Mouse (Mus musculus) adrenal gland, adult 2 months (tissue): ENCODE results near the gene 2010111I01Rik. TPM values are rescaled to one million over a fixed set of nuclear protein-coding genes. Genes with fewer than 3 reads are reported as not detected.
"Not testable (repeated sequence)": the region's sequence is repeated elsewhere in the genome, so short reads cannot be mapped to it uniquely, and the experiment has no call there.

ENCODE experiments used
- DNase-seq: peaks from one replicate; pipeline ENCODE4 v3.0.0; 2021
- polyA plus RNA-seq: library from polyadenylated mRNA; depleted of rRNA; stranded (reverse); fragments of >200 nt; gene quantifications from 2 replicates; pipeline ENCODE4 v1.2.3, GENCODE M21; 2012
- total RNA-seq, 2 experiments: library from RNA; stranded (reverse); gene quantifications; 2 replicates each; pipeline ENCODE4 v1.2.3; 2021

The 2010111I01Rik gene
- total and polyA plus RNA-seq, 3 experiments = 39.9 to 99.2 (median 62.1) TPM

DNA sequence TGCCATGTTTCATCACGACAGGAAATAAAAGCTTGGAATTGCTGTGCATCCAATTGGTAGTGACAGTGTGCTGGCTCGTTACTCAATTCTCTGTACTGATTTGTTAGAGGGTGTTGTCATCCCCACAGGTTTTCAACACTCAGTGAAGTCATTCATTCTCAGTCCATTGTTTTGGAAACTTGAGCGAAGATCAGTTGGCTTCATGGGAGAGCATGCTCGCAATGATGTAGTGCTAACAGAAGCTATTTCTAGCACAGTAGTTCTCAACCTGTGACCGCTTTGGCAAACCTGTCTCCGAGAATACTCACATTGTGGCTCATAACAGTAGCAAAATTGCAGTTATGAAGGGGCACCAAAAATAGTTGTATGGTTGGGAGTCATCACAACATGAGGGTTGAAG, 8.7 kb upstream of the 2010111I01Rik start:
- DNase-seq = no peak

DNA sequence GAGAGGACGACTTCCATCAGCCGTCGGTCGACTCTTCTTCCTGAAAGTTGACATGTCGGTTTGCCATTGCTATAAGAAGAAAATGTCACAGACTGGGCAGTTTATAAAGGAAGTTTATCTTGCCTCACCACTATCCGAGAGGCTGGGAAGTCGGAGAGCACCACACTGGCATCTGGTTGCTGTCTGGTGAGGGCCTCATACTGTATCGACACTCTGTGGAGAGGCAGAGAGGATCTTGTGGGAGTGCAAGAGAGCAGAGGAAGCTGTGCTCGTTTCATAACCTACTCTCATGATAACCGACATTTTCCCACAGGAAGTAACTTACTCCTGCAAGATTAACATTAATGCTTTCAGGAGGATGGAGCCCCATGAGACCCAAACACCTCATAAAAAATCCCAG, 7.9 kb upstream of the 2010111I01Rik start:
- DNase-seq = no peak

DNA sequence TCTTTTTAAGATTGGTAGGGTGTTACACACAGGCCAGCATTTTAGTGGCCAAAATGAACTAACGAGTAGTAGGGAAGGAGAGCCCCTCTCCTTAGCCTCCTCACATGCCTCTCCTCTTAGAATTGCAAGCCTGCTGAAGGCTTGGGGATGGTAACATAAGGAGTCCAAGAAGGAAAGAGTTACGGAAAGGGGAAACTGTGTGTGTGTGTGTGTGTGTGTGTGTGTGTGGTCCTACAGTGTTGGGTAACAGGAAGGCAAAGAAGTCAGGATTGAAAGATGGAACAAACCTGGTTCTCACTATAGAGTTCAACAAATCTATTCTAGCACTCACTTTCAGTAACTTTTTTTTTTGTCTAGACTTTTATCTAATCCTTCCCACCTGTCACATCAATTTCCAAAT, 1.3 kb upstream of the 2010111I01Rik start:
- no peak for DNase-seq

DNA sequence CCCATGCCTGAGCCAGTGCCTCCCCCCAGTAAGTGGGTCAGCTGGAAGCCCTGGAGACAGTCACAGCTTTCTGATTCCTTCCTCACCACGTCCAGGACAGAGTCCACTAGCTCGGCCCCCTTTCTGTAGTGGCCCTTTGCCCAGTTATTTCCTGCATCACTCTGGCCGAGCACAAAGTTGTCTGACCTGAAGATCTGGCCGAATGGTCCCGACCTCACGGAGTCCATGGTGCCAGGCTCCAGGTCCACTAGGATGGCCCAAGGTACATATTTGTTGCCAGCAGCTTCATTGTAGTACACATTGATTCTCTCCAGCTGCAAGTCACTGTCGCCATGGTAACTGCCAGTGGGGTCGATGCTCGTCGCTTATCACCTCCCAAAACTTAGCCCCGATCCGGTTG, 3.5 kb downstream of the 2010111I01Rik start:
- no peak for DNase-seq

DNA sequence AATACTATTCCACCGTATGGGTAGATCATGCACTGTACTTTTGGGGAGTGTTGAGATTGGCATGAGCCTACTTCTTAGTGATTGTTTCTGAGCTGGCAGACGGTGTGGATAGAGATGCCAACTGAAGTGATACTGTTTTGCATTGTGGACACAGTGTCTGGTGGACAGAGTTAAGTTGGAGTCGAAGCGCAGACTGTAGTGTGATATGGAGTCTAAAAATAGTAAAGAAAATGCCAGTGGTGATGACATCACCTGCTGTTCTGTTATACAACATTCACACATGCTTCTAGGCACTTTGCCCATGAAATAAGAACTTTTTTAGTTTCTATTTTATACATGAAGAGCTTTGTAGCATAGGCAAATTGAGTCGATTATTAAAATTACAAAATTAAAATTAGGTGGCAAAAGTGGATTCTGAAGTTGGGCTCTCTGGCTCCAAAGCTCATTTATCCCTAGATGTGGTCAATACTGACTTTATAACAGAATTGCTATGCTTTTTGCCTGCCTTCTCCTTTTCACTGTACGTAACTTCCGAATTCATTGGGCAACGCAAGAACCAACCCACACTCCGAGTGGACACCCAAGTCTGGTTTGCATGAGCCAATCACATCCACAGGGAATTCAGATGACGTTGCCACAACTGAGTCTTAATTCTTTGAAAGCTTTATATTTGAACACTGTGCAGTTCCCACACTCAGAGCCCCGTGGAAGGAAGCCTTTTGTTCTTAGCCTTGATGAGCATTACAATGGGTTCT, 6.0 kb downstream of the 2010111I01Rik start:
- DNase-seq = no peak

DNA sequence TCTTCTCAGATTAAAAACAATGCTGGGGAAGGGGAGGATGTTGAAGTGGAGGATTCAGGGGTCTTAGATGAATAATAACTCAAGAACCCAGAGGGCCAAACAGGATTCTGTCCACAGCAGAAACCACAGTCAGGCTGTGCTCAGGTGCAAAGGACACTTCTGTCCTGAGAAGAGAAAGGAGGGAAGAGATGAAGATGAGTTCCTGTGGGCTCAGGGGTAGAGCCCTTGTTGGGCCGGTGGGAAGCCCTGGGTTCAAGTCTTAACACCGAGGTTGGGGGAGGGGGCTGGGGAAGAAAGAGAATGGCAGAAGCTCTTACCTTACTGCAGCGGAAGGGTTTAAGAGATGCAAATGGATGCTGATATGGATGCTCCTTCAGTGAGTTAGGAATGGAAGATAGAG, 7.7 kb downstream of the 2010111I01Rik start:
- no peak for DNase-seq

DNA sequence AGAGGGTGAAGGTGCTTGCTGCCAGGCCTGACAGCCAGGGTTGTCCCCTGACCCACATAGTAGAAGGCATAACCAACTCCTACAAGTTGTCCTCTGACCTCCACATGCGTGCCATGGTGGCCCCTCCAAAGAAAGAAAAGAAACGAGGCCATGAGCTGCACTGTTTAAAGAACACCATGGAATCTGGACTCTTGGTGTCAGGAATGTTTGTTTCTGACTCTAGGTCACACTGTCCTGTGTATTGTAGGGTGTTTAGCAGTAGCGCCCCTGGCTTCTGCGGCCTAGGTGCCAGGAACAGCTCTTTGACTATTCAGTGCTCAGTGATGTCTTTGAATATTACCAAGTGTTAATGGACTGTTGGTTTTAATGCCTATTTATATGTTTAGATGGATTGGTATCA, 8.4 kb downstream of the 2010111I01Rik start:
- DNase-seq = no peak

DNA sequence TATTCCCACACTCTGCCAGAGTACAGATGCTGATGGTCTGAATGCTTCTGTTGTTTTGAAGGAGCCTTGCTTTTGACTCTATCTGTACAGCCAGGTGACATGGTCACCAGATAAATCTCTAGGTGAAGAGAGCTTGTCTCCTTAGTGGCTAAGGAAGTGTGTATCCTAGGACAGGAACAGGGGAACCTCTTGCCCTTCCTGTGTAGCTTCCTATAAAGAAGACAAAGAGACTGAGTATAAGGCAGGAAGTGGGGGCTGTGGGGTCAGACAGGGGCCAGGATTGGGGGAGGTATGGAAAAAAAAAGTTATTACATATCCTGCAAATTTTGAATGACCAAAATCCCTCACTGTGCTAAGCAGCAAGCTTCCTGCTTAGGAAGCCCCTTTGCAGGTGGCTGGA, 13.4 kb downstream of the 2010111I01Rik start:
- DNase-seq = peak; percentile 45

DNA sequence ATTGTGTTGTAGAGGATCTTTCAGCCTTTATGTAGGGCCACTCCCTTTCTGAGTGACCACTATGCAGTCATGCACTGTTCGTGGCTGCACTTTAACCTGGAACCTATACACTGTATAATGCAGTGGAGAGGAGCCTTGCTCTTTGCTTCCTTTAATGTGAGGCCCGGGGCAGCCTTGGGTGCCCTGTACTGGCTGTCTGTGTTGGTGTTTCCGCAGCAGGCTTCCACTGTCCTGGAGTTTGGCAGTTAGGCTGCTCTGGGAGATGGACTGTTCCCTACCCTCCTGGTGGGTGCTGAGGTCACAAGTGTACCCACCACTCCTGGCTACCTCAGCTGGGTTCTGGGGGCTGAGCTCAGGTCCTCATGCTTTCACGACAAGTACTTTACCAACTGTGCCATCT, 14.1 kb downstream of the 2010111I01Rik start:
- DNase-seq = no peak

DNA sequence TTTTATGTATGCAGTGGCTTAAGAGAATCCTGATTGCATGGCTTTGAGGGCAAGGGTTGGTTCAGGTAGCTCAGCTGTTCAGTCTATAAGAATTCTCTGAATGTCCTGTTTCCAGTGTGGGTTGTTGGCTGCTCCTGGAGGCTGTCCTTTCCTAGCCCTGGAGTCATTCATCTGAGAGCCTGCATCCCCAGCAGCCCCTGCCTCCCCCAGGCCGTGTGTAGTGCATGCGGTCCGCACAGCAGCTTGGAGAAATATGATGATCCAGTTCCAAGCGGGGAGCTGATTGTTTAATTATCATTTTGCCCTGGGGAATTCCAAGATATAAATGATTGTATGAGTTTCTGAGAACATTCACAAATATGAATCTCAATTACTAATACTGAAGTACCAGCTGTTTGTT, 14.5 kb downstream of the 2010111I01Rik start:
- DNase-seq = no peak

DNA sequence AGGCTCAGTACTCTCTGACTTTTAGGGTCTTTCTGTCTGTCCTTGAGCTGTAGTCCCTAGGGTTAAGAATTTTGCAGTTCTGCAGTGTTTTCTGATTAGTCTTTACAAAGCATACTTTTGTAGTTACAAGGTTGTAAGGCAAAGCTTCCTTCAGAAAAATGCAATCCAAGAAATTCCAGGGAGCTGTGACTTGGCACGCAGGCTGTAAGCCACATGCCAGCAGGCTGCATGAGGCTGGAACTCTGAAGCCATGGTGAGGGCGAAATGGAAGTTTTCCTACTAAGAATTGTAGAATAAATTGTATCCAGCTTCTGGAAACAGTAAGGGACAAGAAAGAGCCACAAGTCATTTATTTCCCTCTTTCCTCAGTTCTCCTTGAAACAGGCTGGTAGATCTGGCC, 15.4 kb downstream of the 2010111I01Rik start:
- DNase-seq = no peak

DNA sequence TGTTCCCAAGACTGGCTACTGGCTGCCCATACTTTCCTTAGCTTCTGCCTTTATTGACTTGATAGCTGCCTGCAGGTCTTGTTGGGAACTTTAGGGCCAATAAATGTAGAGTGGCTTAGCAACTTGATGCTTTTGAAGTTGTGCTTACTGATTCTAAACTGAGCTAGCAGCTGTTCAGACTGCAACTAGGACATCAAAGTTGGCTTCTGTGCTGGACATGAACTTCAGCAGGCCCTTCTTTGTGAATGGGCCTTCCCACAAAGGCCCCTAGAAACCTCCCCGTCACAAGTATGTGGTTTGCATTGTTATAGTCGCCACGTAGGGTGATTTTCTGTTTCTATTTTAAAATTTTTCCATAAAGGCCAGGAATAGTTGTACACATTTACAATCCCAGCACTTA, 19.8 kb downstream of the 2010111I01Rik start:
- DNase-seq = no peak

DNA sequence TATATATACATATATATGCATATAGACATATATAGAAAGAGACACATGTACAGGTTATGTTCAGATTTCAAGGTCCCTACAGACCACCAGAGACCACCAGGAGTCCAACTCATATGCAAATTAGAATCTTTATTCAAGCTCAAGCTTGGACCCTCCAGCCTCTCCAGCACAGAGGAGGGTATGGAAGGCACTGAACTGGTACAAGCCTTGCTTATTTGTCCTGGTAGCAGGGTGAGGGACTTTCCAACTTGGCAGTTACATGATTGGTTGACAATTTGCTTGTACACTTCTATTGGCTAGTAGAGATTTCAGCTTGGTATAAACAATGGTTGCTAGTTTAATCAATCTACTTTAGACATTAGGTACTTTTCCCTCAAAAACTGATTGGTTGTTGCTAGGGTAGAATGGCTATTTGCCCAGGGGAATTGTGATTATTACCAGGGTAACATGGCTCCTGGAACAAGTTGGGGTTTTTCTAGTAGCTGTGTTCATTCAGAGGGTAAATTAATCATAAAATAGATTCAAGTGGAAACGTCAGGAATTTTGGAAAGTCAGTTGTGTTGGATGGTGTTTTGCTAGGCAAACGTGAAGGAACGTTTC, 25.3 kb downstream of the 2010111I01Rik start:
- no peak for DNase-seq

DNA sequence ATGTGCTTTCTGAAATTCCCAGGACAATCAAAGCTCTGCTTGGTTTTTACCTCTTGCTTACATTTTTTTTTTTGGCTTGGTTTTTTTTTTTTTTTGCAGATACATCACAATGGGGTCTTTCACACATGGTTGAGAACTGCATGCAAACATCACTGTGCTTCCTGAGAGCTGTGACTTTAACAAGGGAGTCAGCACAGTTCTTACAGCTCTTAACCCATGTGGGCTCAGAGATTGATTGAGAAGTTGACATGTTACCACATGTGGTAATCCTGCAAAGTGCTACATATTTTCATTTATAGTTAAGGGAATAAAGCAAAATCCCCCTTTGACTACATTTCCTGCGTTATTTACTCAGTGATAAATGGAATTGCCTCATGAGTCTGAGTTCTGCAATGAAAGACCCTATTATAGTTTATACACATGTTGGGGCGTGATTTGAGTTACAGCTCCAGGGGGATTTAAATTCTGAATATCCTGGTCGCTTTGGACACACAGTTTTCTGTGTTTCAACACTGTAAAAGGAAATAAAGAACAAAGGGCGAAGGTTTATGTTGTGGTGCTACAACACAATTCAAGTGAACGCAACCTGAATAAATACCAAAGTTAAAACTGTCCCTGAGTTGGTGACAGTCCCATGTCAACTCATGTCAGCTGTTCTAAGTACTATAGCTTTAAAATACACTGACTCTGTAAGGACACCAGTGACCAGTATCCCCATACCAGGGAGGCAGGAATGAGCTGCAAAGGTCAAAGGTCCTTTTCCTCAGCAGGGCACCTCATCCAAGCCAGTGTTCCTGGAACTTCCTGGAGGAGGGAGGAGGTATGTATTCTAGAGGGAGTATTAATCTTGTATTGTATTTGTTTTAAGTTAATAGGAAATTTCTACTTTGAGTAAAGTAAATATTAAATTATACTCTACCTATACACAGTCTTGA, 29.1 kb downstream of the 2010111I01Rik start:
- DNase-seq = no peak

DNA sequence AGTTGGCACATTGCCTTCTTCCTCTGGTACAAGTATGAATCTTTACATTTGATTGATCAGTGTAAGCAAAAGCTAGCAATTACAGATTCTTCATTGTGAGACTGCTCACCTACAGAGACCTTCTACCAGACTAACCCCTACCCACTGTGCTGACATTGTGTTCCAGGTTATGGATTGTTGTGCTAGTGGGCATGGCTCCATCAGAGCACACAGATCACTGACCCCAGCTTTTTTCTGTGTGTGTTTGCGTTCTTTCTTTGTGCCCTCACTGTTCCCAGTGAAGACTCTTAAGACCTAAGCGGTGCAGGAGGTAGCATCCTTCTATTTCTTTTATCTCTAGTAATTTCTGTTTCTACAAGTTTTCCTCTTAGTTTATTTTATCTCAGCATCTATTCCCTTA, 32.1 kb downstream of the 2010111I01Rik start:
- no peak for DNase-seq

DNA sequence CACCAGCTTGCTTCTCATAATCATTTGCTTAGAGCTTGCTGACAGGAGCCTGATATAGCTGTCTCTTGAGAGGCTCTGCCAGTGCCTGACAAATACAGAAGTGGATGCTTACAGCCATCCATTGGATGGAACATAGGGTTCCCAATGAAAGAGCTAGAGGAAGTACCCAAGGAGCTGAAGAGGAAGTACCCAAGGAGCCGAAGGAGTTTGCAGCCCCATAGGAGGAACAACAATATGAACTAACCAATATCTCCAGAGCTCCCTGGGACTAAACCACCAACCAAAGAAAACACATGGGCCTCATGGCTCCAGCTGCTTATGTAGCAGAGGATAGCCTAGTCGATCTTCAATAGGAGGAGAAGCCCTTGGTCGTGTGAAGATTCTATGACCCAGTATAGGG, 42.8 kb downstream of the 2010111I01Rik start:
- DNase-seq = not testable (repeated sequence)

DNA sequence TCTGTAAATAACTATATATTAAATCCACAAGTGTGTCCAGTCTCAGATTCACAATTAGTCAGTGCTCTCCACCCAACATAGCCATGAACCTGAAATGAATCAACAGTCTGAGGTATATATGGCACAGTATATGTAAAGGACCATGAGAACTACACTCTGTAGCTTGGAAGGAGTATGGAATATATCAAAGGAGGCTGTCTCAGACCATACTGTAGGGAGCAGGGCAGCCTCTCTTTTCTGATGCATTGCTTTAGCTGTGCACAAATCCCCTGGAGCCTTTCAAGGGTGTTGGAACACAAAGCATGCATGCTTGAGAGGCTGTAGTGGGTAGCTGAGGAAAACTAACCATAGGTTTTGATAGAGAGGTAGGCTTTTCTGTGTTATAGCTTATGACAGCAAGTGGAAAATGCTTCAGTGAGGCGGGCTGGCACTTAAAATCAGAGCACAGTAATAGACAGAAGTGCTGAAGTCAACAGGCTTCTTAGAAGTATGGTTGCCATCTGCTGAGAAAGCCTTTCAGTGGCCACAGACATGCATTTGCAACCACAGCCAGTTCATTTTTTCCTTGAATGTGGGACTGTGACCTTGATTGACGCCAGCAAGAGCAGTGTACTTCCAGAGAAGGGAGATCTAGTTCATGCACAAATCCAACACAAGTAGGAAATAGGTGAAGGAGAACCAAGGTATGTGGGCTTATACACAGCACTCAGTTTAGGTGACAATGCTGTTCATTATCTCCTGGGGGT, 45.8 kb downstream of the 2010111I01Rik start:
- peak; percentile 39 for DNase-seq

DNA sequence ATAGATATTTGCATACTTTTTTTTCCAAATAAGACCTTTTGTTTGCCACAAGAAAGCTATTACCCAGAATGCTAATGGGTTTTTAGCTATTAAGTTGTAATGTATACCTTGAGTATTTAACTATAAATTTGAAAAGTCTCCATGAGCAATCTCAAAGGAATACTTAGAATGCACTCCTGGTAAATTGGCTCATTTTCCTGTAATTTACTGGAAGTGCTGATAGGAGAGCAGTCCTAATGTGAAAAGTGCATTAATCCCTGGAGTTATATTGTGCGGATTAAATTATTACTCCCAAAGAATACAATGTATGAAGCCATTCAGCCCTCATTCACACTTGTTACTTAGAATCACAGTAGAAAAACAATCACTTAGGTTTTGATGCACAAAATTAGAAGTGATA, 49.7 kb downstream of the 2010111I01Rik start:
- no peak for DNase-seq

DNA sequence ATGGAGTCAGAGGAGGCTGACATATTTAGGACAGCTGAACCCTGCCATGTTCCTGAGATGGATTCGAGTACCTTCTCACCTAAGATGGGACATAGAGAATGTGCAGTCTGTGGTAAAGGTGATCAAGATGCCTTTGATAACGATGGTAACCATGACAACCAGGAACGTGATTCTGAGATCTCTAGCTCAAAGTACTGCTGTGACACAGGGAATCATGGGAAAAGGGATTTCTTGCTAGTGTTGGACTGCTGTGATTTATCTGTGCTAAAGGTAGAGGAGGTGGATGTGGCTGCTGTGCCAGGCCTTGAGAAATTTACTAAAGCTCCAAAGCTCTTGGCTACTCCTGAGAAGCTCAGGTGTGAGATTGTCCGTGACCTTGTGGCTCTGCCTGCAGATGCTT, 50.7 kb downstream of the 2010111I01Rik start:
- DNase-seq = no peak

DNA sequence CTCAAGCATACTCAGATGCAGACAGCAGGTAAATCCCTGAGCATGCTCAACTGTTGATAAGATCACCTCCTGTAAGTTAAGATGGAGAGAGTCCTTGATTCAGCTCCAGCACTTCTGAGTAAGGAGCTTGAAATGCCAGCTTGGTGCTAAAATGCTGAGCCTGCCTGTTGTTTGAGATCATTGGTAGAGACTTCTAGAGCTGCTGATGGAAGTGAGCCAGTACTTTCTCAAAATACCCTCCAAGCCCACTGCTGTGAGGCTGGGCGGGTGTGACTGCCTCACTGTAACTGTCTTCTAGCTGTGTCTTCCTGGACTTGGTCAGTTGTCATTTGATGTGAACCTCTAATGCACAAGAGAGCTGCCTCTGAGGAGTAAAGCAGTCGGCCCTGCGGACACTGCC, 51.4 kb downstream of the 2010111I01Rik start:
- no peak for DNase-seq

DNA sequence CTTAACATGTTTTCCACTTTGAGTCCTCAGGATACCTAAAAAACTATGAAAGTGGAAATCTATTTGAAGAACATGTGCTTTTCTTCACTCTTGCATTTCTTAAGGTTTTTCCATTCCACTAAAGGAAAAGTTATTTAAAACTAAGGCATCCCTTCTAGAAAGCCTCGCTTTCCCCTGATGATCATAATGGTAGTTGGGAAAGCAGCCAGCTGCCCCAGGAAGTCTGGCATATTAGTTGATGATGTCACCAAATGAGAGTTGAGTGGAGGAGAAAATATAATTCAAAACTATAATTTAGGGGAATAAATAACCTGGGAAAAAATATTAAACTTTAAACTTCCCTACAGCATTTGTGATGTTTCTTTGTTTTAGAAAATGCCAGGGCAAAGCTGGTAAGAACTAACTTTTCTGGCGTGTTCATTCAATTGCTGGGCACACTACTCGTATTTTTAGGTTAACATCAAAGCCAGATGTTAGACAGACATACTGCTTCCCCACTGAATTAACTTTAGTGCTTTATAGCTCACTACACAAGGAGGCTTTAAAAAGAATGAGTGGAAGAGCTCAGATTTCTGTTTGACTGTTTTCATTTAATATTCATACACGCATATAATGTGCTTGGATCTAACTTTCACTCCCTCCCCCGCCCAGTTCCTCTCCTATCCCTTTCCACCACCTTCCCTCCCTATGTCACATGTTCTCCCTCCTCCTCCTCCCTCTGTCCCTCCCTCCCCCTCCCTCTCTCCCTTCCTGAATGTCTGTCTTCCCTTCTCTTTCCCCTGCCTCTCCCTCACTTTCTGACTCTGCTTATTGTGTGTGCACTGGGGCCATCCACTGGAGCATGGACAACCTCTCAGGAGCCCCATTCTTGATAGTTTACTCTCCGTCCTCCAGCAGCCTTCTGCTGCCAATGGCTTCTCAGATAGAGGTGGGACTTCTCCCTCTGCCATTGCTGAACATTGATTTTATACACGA, 58.8 kb downstream of the 2010111I01Rik start:
- DNase-seq = no peak
